Mouse (Mus musculus) limb, embryonic 13.5 days (tissue): ENCODE measurements at regions not wholly inside any gene's neighbourhood (a gene's known extent, or its start where the extent isn't known, plus 50 kb on each side); places are given as distances from the start of the nearest gene placed in this dataset.

Source experiments
- ATAC-seq: fragments of 200-750 bp; cut with Nextera tagmentation; 2 replicates; pipeline ENCODE4 v1.8.0; 2017; ENCODE audit warnings: low read depth, moderate number of reproducible peaks, moderate TSS enrichment; ENCODE audit not compliant: low FRiP score
- H3K27ac ChIP-seq: fragments of 300-500 bp; sonication (generic); 2 replicates; pipeline ENCODE4 v1.5.1; 2015; ENCODE audit warnings: inconsistent platforms, mild to moderate bottlenecking, moderate library complexity
- H3K27me3 ChIP-seq: fragments of 300-500 bp; sonication (generic); 2 replicates; pipeline ENCODE4 v1.6.1; 2015; ENCODE audit warnings: mild to moderate bottlenecking, inconsistent platforms
- H3K36me3 ChIP-seq: fragments of 300-500 bp; sonication (generic); 2 replicates; pipeline ENCODE4 v1.6.1; 2015; ENCODE audit warnings: inconsistent platforms, mild to moderate bottlenecking, moderate library complexity
- H3K4me1 ChIP-seq: fragments of 300-500 bp; sonication (generic); 2 replicates; pipeline ENCODE4 v1.6.1; 2015; ENCODE audit warnings: inconsistent platforms
- H3K4me2 ChIP-seq: fragments of 300-500 bp; sonication (generic); replicated peaks from 2 replicates; pipeline ENCODE4 v1.6.1; 2015; ENCODE audit warnings: inconsistent platforms, mild to moderate bottlenecking, moderate library complexity
- H3K4me3 ChIP-seq: fragments of 300-500 bp; sonication (generic); 2 replicates; pipeline ENCODE4 v1.5.1; 2015; ENCODE audit warnings: moderate library complexity, mild to moderate bottlenecking, inconsistent platforms
- H3K9ac ChIP-seq: fragments of 300-500 bp; sonication (generic); 2 replicates; pipeline ENCODE4 v1.6.1; 2015; ENCODE audit warnings: mild to moderate bottlenecking, inconsistent platforms
- H3K9me3 ChIP-seq: fragments of 300-500 bp; sonication (generic); 2 replicates; pipeline ENCODE4 v1.6.1; 2016; ENCODE audit warnings: inconsistent platforms
- WGBS: fragments of 180-500 bp; shearing (Covaris S2); methylation state at CpG from one replicate; pipeline ENCODE4 v1.1.7; 2015; 5-methylcytosine and 5-hydroxymethylcytosine counted together

DNA sequence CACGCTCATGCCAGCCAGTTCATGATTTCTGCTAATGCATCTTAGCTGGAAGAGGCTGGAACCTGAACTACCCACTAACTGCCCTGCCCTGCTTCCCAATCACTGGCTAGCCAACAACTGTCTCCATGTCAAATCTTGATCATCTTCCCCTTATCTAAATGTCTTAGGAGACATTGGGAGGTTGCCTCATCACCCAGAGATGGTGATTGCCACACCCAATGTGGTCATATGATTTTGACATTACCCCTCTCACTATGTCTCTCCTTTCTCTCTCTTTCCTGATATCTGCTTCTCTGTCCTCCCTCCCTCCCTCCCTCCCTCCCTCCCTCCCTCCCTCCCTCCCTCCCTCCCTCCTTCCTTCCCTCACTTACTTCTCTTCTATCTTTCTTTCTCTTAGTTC is 643.3 kb upstream of the Nrp1 start:
- ATAC-seq = no peak
- WGBS = 88% methylated on average over 1 of the region's 1 CpGs
- H3K27ac ChIP-seq = no peak overlapping the region

DNA sequence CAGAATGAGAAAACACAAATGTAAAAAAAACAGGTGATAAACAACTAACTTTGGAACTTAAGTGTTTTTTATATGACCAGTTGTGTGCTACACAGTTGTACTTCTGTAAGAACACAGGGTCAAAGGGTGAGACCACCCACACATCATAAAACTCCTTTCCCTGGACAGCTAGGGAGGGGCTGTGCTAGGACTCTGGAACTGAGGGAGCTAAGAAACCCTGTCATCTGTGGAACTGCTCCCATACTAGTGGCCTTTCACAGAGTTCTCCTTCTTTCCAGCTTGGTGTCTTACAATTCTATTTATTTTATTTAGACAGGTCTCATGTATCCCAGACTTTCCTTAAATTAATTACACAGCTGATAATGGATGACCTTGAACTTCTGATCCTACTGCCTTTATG is 640.4 kb upstream of the Nrp1 start:
- ATAC-seq = no peak
- Histone ChIP-seq H3K4me3 (no peak overlapping the region), H3K9ac (no peak overlapping the region), H3K27ac (no peak overlapping the region), H3K4me2 (no peak overlapping the region), H3K9me3 (no peaks in the 10 kb centered on the region), H3K27me3 (no peaks in the 10 kb centered on the region), H3K4me1 (peaks cover 20% of the 10 kb centered on the region), H3K36me3 (no peaks in the 10 kb centered on the region)

More for the DNA sequence above, 643.3 kb upstream of the Nrp1 start:
- peaks cover 2% of the 10 kb centered on the region; the same call in 1 of the 2 replicates for H3K4me1 ChIP-seq
- H3K9me3 ChIP-seq = no peaks in the 10 kb centered on the region
- no peak overlapping the region for H3K4me2 ChIP-seq
- H3K9ac ChIP-seq = no peak overlapping the region
- H3K36me3 ChIP-seq = no peaks in the 10 kb centered on the region
- no peaks in the 10 kb centered on the region for H3K27me3 ChIP-seq
- no peak overlapping the region for H3K4me3 ChIP-seq

DNA sequence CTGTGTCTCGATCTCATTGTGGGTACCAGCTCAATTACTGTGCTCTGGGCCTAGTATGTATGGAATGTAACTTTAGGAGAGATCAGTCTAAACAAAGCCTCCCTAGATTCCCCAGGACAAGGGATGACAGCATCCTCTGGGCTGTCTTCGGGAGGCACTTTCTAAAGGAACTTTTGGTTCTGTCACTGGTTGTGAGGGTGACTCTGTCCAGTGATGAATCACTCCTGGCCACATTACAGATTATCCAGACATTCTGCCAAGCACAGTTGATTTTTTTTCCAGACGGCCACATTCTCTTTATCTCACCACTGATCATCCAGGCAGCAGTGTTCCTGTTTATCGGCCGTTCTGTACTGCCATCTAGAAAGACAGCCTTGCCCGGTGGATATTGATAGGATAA is 638.5 kb upstream of the Nrp1 start:
- Histone ChIP-seq H3K27ac (no peak overlapping the region), H3K9me3 (no peaks in the 10 kb centered on the region), H3K27me3 (no peaks in the 10 kb centered on the region), H3K4me3 (no peak overlapping the region), H3K36me3 (no peaks in the 10 kb centered on the region), H3K4me2 (no peak overlapping the region), H3K9ac (no peak overlapping the region), H3K4me1 (peaks cover 20% of the 10 kb centered on the region)
- WGBS = 31% methylated on average over 6 of the region's 6 CpGs
- ATAC-seq = no peak

DNA sequence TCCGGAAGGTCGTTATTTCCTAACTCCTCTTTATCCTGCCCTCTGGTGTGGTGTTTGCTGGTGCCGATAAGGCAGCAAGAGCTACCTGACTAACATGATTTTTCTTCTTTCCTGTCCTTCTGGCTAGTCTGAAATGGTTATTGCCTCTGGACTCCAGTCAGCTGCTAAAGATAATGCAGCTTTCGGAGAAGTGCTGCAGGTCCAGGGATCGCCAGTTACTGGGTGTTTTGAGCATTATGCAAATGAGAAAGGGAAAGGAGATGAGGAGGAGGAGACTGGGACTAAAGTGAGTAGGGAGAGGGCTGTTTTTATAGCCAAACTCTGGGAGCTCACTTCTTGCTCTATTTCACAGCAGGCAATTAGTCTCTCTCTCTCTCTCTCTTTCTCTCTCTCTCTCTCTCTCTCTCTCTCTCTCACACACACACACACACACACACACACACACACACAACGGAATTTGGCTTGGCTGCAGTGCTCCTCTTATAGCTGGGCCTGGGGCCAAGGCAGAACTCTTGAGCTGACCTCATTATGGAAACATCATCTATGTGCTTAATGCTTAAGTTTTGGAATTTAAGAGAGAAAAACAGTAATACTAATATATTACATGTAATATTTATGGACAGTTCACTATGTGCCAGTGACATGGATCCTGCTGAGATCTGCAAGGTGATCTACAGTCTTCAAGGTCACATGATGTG is 637.7 kb upstream of the Nrp1 start:
- Histone ChIP-seq H3K9me3 (no peaks in the 10 kb centered on the region), H3K4me2 (peak overlapping the region; percentile 37), H3K4me1 (peaks cover 20% of the 10 kb centered on the region), H3K36me3 (no peaks in the 10 kb centered on the region), H3K9ac (no peak overlapping the region), H3K4me3 (no peak overlapping the region), H3K27ac (peak overlapping the region; percentile 22; the same call in 1 of the 2 replicates), H3K27me3 (no peaks in the 10 kb centered on the region)
- WGBS = 15% methylated on average over 6 of the region's 6 CpGs
- ATAC-seq = peak; percentile 71

DNA sequence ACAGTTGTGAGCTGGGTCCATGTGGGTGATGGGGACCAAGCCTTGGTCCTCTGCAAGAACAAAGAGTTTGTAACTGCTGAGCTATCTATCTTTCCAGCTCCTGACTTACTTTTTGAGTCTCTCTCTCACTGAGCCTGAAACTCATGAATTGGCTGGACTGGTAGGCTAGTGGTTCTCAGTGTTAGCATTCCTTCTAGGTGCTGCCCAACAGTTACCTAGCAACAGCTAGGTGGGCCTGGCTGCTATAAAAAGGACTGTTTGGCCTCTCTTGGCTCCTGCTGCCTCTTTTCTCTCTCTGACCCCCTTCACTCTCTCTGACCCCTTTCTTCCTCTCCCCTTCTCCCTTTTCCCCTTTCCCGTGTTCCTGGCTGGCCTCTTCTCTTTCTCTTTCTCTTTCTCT is 636.8 kb upstream of the Nrp1 start:
- 40% methylated on average over 1 of the region's 1 CpGs for WGBS
- no peak overlapping the region for H3K27ac ChIP-seq

DNA sequence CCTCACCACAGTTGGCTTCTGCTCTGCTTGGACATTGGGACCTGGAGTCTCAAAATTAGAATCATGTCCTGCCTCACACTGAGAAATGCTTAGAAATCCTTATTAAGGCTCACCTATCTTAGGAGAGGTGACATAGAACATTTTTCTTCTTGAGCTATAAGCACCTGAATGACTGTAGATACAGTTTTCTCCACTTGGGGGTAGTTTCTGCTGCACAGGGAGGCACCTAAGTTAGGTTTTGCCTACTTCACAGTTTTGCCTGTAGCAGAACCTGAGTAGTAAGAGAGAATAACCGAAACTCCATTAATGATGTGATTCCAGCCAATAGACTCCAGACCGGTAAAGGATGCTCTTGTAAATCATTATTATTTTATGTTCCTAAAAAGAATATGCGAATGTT is 624.3 kb upstream of the Nrp1 start:
- Histone ChIP-seq H3K4me2 (no peak overlapping the region), H3K36me3 (no peaks in the 10 kb centered on the region), H3K27me3 (no peaks in the 10 kb centered on the region), H3K4me1 (no peaks in the 10 kb centered on the region), H3K27ac (no peak overlapping the region), H3K4me3 (no peak overlapping the region), H3K9ac (no peak overlapping the region), H3K9me3 (no peaks in the 10 kb centered on the region)
- ATAC-seq = no peak
- 85% methylated on average over 3 of the region's 3 CpGs for WGBS

More for the DNA sequence above, 636.8 kb upstream of the Nrp1 start:
- Histone ChIP-seq H3K36me3 (no peaks in the 10 kb centered on the region), H3K4me3 (no peak overlapping the region), H3K4me1 (peaks cover 20% of the 10 kb centered on the region), H3K27me3 (no peaks in the 10 kb centered on the region), H3K9me3 (no peaks in the 10 kb centered on the region), H3K9ac (no peak overlapping the region), H3K4me2 (no peak overlapping the region)
- no peak for ATAC-seq

DNA sequence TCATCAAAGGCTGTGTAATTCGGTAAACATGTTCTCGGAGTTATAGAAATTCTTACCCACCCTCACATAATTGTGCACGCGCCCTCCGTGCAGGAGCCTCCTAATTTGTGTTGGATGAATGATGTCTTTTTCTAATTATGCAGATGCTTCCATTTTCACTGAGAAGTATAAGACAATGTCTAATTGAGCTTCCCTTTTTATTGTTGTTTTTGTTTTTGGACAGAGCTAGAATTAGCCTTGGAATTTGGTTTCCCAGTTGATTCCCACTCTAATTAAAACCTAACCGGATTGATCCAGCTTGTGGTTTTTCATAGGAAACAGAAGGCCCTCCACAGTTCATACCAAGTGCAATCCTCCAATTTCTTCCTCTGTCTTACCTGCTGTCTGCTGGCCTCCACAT is 616.2 kb upstream of the Nrp1 start:
- Histone ChIP-seq H3K4me2 (no peak overlapping the region), H3K36me3 (no peaks in the 10 kb centered on the region), H3K9me3 (no peaks in the 10 kb centered on the region), H3K9ac (no peak overlapping the region), H3K27ac (no peak overlapping the region), H3K4me3 (no peak overlapping the region), H3K27me3 (no peaks in the 10 kb centered on the region), H3K4me1 (no peaks in the 10 kb centered on the region)
- no peak for ATAC-seq
- 79% methylated on average over 6 of the region's 6 CpGs for WGBS

DNA sequence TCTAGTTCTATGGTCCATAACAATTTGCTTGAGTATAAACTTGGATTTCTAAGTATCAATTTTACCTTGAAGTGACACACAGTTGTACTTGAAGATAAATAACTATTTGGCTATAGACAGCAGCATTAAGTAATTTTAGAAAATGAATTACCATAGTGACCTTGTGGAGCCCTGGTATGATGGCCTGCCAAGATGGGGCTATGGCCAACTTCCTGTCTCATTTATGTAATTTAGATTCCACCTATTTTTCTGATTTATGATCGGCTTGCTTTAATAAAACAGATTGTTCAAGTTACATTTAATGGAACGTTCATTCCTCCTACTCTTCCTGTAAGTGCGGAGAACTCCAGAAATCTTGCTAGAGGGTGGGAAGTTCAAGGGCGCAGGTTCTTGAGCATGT is 613.2 kb upstream of the Nrp1 start:
- no peaks in the 10 kb centered on the region for H3K4me1 ChIP-seq
- no peak overlapping the region for H3K4me3 ChIP-seq
- no peak overlapping the region for H3K9ac ChIP-seq
- H3K4me2 ChIP-seq = no peak overlapping the region
- ATAC-seq = no peak
- no peaks in the 10 kb centered on the region for H3K27me3 ChIP-seq
- H3K27ac ChIP-seq = no peak overlapping the region
- H3K36me3 ChIP-seq = no peaks in the 10 kb centered on the region
- 78% methylated on average over 4 of the region's 4 CpGs for WGBS
- H3K9me3 ChIP-seq = no peaks in the 10 kb centered on the region

DNA sequence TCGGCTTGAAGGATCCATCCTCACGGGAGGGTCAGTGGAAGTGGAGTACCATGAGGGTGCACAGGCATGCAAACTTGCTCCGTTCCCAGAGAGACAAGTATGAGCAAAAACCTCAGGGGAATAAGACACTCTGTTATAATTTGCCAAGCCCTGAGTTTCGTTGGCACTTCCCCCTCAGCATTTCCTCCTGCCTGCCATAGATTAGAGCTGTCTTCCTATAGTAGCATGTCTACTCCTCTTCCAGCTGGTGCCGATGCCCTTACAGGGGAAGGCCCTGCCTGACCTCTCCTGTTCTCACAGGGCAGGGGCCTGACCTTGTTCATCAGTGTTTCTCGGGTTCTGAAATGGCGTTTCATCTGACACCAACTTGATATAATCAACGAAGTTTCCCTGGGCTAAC is 611.9 kb upstream of the Nrp1 start:
- H3K9me3 ChIP-seq = no peaks in the 10 kb centered on the region
- no peak for ATAC-seq
- H3K36me3 ChIP-seq = no peaks in the 10 kb centered on the region
- no peak overlapping the region for H3K4me2 ChIP-seq
- H3K27me3 ChIP-seq = no peaks in the 10 kb centered on the region
- no peaks in the 10 kb centered on the region for H3K4me1 ChIP-seq
- no peak overlapping the region for H3K27ac ChIP-seq
- 75% methylated on average over 8 of the region's 8 CpGs for WGBS
- H3K9ac ChIP-seq = no peak overlapping the region
- H3K4me3 ChIP-seq = no peak overlapping the region

DNA sequence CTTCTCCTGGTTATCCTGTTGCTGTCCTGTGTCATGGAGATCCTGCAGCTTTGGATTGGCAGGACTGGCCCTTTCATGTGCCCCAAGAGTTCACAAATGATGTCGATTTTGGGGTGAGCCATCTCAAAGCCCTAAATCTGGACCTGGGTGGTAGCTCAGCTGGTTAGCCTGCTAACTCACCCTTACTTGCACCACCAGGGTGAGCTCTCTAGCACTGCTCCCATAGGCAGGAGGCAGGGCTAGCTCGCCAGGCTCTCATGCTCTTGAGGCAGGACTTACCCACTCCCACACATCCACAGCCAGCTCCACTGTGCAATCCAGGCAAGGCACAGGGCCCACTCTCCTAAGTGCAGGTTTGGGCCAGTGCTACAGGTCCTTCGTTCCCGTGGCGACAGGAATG is 605.5 kb upstream of the Nrp1 start:
- H3K27me3 ChIP-seq = no peaks in the 10 kb centered on the region
- ATAC-seq = no peak
- no peak overlapping the region for H3K4me2 ChIP-seq
- H3K4me1 ChIP-seq = peaks cover 6% of the 10 kb centered on the region
- H3K36me3 ChIP-seq = no peaks in the 10 kb centered on the region
- no peaks in the 10 kb centered on the region for H3K9me3 ChIP-seq
- 77% methylated on average over 5 of the region's 5 CpGs for WGBS
- H3K4me3 ChIP-seq = no peak overlapping the region
- no peak overlapping the region for H3K9ac ChIP-seq
- H3K27ac ChIP-seq = no peak overlapping the region

DNA sequence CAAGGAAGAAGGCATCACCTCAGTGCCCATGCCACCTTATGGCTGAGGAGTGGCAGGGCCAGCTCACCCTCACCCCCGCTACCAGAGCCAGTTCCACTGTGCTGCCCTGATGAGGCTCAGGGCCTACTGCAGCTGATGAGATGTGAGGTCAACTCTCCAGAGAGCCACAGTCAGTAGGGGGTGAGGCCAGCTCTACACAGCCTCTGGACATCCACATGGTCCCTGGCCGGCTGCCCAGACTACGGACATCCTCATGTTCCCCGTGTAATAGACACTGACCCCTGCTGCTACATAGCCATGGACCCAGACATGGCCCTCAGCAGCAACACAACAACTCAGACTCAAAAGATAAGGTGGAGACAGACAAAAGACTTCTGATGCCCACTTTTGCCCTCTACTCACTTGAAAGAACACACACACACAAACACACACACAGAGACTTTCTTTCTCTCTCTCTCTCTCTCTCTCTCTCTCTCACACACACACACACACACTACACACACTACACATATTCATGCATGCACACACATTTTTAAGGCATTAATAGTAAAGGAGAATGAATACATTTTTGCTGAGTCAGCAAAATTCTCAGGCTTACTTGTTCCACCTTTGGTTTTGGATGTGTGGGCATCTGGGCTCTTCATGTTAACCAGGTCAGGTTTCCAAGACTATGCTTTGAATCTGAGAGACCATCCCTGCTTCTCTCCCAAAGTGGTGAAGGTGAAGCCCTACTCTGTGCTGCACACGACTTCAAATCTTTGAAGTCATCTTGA is 604.4 kb upstream of the Nrp1 start:
- Histone ChIP-seq H3K9ac (no peak overlapping the region), H3K9me3 (no peaks in the 10 kb centered on the region), H3K4me2 (no peak overlapping the region), H3K27me3 (no peaks in the 10 kb centered on the region), H3K27ac (no peak overlapping the region), H3K36me3 (no peaks in the 10 kb centered on the region), H3K4me3 (no peak overlapping the region), H3K4me1 (peaks cover 9% of the 10 kb centered on the region)
- 89% methylated on average over 5 of the region's 5 CpGs for WGBS
- no peak for ATAC-seq

DNA sequence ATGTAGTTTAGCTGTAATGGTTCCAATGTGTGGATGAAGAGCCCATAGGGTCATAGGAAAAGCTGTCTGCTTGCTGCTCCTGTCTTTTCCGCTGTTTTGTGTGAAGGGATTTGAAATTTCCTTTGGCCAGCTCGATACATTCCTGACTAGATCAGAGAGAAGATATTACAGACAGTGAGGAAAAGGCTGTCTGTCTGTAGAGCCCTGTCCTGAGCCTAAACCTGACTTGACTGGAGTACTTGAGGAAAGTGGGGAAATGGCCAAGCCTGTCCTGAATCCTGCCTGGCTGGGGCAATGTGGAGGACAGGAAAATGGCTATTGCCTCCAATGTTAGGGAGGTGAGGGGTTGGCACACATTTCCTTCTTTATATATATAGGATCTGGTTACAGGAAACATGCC is 601.0 kb upstream of the Nrp1 start:
- WGBS = 73% methylated on average over 2 of the region's 2 CpGs
- Histone ChIP-seq H3K27me3 (no peaks in the 10 kb centered on the region), H3K4me2 (no peak overlapping the region), H3K27ac (no peak overlapping the region), H3K4me1 (peaks cover 9% of the 10 kb centered on the region), H3K9me3 (no peaks in the 10 kb centered on the region), H3K36me3 (no peaks in the 10 kb centered on the region), H3K9ac (no peak overlapping the region), H3K4me3 (no peak overlapping the region)
- ATAC-seq = no peak

DNA sequence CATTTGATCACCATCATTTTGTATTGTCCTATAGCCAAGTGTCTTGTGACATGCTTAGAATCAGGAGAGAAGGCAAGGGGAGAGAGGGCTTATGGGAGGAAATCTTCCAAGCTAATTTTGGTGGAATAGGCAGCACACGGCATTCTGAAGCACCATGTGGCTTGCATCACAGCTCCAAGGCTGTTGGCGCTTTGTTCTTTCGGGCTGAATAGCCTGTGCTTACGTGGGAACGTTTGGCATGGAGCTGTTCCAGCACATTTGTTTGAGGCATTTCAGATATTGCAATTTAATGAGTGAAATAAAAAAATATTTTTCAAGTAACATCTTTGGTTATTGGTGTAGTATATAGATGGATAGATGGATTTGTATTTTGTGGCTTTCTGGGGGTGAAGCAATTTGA is 598.5 kb upstream of the Nrp1 start:
- ATAC-seq = no peak

More for the DNA sequence above, 598.5 kb upstream of the Nrp1 start:
- H3K4me3 ChIP-seq = no peak overlapping the region
- H3K4me2 ChIP-seq = no peak overlapping the region
- H3K4me1 ChIP-seq = peaks cover 9% of the 10 kb centered on the region
- H3K9me3 ChIP-seq = no peaks in the 10 kb centered on the region
- H3K36me3 ChIP-seq = no peaks in the 10 kb centered on the region
- H3K9ac ChIP-seq = no peak overlapping the region
- no peak overlapping the region for H3K27ac ChIP-seq
- WGBS = 62% methylated on average over 5 of the region's 5 CpGs
- no peaks in the 10 kb centered on the region for H3K27me3 ChIP-seq
